Mouse (Mus musculus) limb, embryonic 10.5 days (tissue): ENCODE data around the gene Lca5. TPM values are rescaled to one million over a fixed set of nuclear protein-coding genes. Genes with fewer than 3 reads are reported as not detected.

Experiments
- DNase-seq: peaks from one replicate; pipeline ENCODE4 v3.0.0-alpha.2; 2017; ENCODE audit warnings: low spot score
- H3K27ac ChIP-seq: fragments of 300-500 bp; sonication (generic); 2 replicates; pipeline ENCODE4 v1.5.1; 2016; ENCODE audit warnings: mild to moderate bottlenecking
- H3K27me3 ChIP-seq: fragments of 300-500 bp; sonication (generic); 2 replicates; pipeline ENCODE4 v1.6.1; 2016; ENCODE audit warnings: low read depth, mild to moderate bottlenecking; ENCODE audit not compliant: poor library complexity, severe bottlenecking
- H3K36me3 ChIP-seq: fragments of 300-500 bp; sonication (generic); 2 replicates; pipeline ENCODE4 v1.6.1; 2016; ENCODE audit warnings: mild to moderate bottlenecking, moderate library complexity
- H3K4me1 ChIP-seq: fragments of 300-500 bp; sonication (generic); 2 replicates; pipeline ENCODE4 v1.6.1; 2016
- H3K4me3 ChIP-seq: fragments of 300-500 bp; sonication (generic); 2 replicates; pipeline ENCODE4 v1.5.1; 2016; ENCODE audit warnings: mild to moderate bottlenecking, moderate library complexity
- H3K9me3 ChIP-seq: fragments of 300-500 bp; sonication (generic); replicated peaks from 2 replicates; pipeline ENCODE4 v1.6.1; 2016; ENCODE audit warnings: mild to moderate bottlenecking
- WGBS: fragments of 180-500 bp; shearing (Covaris S2); methylation state at CpG from one replicate; pipeline ENCODE4 v1.1.7; 2016; 5-methylcytosine and 5-hydroxymethylcytosine counted together
- polyA plus RNA-seq: library from polyadenylated mRNA; unstranded; fragments of >200 nt; fragmentation: Nextera tagmentation; extraction: Ambion mirVana; gene quantifications from 2 replicates; pipeline ENCODE4 v1.2.1, GENCODE M21; 2016

Lca5 gene
- polyA plus RNA-seq = 15.6 and 17.3 TPM in 2 replicates

DNA sequence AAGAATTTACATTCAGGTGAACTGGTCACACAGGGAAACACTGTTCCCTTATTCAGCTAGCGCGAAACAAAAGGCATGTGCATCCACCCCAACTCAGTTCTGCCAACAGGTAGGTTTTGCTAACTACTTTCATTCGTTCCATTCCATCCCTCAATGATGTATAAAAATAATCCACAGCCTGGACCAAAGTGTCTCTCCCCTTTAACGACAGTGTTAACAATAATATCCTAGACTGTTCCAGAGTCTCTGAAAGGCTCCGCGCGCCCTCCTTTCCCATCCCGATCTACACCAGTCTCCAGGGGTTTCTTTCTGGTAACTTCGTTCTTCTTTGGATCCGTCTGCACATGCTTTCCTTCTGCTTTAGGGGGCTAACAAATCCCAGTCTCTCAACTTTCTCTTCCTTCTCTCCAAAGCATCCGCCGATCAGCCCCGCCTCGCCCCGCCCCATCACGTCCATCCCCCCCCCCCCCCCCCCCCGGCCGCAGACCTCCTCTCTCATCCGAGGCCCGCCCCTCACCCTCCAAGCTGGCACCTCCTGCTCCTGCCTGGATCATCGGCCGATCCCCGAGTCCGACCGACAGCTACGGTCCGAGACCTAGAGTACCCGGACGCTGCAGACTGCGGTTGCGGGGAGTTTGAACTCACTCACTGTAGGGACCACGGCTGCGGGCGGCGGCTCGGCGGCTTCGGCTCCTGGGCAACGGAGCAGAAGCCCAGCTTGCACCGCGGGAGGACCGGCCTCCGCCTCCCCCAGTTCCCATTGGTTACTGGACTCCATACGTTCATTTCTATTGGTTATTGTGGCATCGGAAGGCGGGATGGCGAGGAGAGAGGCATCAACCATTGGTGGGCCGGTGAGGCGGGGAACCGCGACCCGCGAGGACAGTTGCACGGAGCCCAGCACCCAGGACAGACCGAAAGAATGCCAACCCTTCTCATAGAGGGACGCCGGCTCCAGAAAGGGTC, at the start of gene Lca5:
Gene Lca5, minus strand, starts transcription at position 736 of the 966 bp plus-strand sequence.
- Histone ChIP-seq H3K36me3 (peaks cover 4% of the 10 kb centered on the region), H3K9me3 (no peaks in the 10 kb centered on the region), H3K27me3 (no peaks in the 10 kb centered on the region), H3K4me3 (peak within 1 kb of the TSS; percentile 77), H3K27ac (peak within 1 kb of the TSS; percentile 93), H3K4me1 (peaks cover 11% of the 10 kb centered on the region)
- peak; percentile 91 for DNase-seq
- 2% methylated on average over 51 of the region's 57 CpGs for WGBS

DNA sequence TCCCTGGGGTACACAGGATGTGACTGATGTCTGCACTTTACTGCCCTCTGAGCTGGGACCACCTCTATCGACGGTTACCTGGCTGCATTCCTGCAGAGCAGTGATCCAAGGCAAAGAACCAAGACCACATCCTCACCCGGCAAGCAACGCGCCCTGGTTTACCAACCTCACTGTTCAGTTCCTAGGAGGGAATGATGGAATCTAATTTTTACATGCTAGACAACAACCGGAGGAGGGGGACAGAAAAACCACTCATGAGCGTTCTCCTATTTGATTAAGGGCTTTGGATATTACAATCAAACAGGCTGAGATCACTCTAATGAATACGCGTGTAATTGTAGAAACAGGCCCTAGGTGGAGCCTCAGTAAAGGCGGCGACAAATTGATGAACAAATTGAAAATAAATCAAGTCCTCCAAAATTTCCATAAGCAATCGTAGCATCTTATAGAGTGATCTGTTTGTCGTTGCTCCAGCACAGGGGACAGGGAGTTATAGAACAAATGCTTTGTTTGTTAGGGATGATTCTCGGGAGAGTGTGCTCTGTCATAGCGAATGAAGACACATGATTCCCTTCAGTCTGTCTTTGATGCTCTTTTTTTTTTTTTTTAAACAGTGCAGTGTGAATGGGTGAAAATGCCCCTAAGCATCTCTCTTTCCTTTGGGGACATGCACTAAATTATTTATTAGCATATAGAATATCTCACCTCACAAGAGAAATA, 47.7 kb upstream of the Lca5 start:
- H3K27me3 ChIP-seq = no peaks in the 10 kb centered on the region
- no peaks in the 10 kb centered on the region for H3K4me1 ChIP-seq
- H3K9me3 ChIP-seq = no peaks in the 10 kb centered on the region
- H3K36me3 ChIP-seq = no peaks in the 10 kb centered on the region
- WGBS = 60% methylated on average over 15 of the region's 15 CpGs
- H3K27ac ChIP-seq = no peak overlapping the region
- H3K4me3 ChIP-seq = no peak overlapping the region
- DNase-seq = no peak

DNA sequence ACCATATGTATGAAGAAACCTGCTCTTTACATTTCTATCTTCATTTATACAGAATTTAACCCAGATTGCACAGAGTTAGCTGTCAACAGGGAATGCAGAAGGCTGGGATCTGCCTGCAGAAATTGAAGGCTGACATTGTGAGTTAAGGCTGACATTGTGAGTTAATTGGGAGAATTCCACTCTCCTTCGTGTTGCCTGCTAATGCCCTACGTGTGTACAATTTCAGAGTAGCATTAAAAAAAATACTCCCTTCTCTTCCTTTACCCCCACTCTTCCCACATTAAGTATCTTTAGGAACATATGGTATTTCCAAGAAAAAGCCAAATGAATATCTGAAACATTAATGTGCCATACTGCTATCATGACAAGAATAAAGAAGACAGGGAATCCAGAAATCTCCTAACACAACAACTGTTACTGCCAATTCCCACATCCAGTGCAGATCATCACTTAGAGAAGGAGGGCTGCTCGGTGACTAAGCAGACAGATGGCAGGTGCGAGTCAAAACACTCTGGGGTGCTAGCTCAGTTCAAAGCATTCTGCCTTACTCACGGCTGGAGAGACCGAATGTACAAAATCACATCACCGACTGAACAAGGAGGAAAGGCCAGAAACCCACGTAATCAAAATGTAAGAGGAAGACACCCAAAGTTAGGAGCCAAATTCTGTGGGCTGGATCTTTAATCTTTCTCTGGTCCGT, 47.0 kb upstream of the Lca5 start:
- H3K27me3 ChIP-seq = no peaks in the 10 kb centered on the region
- WGBS = 45% methylated on average over 9 of the region's 9 CpGs
- no peak for DNase-seq
- no peak overlapping the region for H3K4me3 ChIP-seq
- H3K36me3 ChIP-seq = no peaks in the 10 kb centered on the region
- no peak overlapping the region for H3K27ac ChIP-seq
- no peaks in the 10 kb centered on the region for H3K9me3 ChIP-seq
- 0 out of 2 replicates have a peak, but pooled peaks cover under 1% of the 10 kb centered on the region for H3K4me1 ChIP-seq

DNA sequence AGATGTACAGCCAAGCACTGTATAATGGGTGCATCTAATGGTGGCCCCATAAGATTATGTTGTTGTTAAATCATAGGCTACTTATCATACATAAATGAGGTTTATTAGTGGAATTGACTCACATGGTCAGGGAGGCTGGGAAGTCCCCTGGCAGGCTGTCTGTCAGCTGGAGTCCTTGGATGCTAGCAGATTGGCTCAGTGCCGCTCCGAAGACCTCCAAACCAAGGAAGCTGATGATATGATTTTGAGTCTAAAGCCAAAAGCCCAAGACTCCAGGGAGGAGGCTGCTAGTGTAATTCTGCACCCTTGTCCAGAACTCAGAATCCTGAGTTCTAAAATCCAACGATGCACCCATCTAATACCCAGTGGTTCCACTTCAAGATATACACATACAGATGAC, 45.0 kb upstream of the Lca5 start:
- no peaks in the 10 kb centered on the region for H3K27me3 ChIP-seq
- H3K27ac ChIP-seq = no peak overlapping the region
- H3K4me3 ChIP-seq = no peak overlapping the region
- WGBS = 96% methylated on average over 3 of the region's 3 CpGs
- H3K9me3 ChIP-seq = no peaks in the 10 kb centered on the region
- DNase-seq = no peak
- H3K4me1 ChIP-seq = peaks cover 10% of the 10 kb centered on the region
- no peaks in the 10 kb centered on the region for H3K36me3 ChIP-seq

DNA sequence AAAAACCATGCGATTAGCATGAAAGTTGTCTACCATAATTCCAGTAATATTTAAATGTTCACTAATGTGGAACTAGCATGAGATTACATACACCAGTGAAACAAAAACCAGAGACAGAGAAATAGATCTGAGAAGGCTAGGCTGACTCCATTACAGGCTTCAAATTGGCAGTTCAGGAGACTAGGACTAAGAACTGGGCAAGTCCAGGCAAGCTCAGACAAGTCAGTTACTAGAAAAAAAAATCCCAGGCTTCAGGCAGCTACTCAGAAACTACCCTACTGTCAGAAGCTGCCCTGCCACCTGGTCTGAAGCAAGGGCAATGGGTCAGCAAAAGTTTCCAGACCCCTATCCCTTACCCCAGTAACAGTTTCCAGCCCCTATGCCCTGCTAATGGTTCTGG, 44.4 kb upstream of the Lca5 start:
- Histone ChIP-seq H3K27me3 (no peaks in the 10 kb centered on the region), H3K9me3 (no peaks in the 10 kb centered on the region), H3K4me3 (no peak overlapping the region), H3K36me3 (no peaks in the 10 kb centered on the region), H3K27ac (no peak overlapping the region), H3K4me1 (peaks cover 10% of the 10 kb centered on the region)
- 98% methylated on average over 1 of the region's 1 CpGs for WGBS
- no peak for DNase-seq

DNA sequence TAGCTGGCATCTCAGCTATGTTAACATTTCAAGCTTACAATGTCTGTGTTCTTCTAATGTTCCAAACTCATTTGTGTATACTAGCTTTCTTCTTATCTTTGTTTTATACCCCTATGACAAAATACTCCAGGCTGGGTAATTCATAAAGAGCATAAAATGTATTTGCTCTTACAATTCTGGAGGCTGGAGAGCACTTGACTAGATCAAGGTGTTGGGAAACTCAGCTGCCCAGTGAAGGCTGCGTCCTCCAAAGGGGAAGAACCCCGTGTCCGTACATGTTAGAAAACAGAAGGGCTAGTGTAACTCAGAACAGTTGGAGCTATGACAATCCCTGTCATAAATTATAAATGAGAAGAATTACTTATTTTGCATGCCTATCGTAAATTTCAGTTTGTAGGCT, 42.5 kb upstream of the Lca5 start:
- 95% methylated on average over 4 of the region's 4 CpGs for WGBS
- no peaks in the 10 kb centered on the region for H3K27me3 ChIP-seq
- H3K9me3 ChIP-seq = no peaks in the 10 kb centered on the region
- H3K4me1 ChIP-seq = peaks cover 10% of the 10 kb centered on the region
- H3K4me3 ChIP-seq = no peak overlapping the region
- H3K27ac ChIP-seq = no peak overlapping the region
- DNase-seq = no peak
- H3K36me3 ChIP-seq = no peaks in the 10 kb centered on the region

DNA sequence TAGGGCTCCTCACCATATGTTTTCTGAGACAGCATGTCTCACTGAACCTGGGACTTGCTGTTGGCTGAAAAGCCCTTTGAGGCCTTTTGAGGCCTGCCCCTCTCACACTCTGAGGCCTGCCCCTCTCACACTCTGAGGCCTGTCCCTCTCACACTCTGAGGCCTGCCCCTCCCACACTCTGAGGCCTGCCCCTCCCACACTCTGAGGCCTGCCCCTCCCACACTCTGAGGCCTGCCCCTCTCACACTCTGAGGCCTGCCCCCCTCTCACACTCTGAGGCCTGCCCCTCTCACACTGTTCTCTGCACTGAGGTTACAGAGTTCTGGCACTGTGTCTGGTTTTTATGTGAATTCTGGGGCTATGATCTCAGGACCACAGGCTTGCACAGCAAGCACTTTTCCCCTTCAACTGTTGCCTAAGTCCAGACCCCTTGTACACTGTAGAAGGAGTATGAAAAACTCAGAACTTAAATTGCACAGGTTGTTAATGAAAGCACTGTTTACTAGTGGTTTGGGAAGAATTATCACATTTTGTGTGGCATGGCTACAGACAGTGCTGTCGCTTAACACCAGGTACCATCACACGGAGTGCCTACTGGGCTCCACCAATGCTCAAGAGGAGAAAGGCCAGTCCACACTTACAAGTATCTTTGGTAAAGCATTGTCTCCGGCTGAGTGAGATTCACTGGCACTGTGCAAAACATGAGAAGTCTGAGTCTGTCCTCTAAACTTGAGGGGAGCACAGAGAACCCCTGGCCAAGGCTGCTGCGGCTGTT, 41.4 kb upstream of the Lca5 start:
- Histone ChIP-seq H3K9me3 (no peaks in the 10 kb centered on the region), H3K4me3 (no peak overlapping the region), H3K4me1 (peaks cover 10% of the 10 kb centered on the region), H3K36me3 (no peaks in the 10 kb centered on the region), H3K27me3 (no peaks in the 10 kb centered on the region), H3K27ac (peak overlapping the region; percentile 72)
- peak; percentile 42 for DNase-seq
- 81% methylated on average over 4 of the region's 4 CpGs for WGBS

DNA sequence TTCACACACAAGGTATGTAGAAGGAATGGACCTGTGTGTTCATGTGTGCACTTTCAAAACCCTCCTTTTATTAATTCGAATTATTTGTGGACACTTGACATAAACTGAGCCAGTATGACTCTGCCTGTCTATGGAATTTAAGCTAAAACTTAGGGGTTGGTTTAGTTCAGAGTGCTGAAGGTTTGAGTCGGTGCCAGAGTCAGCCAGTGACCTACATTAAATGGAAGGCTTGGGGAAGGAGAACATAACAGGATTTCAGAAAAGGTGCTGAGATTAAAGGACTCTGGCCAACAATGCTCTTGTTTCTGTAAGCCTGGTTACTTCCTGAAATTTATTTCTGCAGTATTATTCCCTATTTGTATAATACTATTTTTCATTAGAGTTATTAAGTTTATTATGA, 28.9 kb upstream of the Lca5 start:
- no peak overlapping the region for H3K4me3 ChIP-seq
- H3K9me3 ChIP-seq = no peaks in the 10 kb centered on the region
- no peaks in the 10 kb centered on the region for H3K4me1 ChIP-seq
- H3K27ac ChIP-seq = no peak overlapping the region
- no peak for DNase-seq
- no peaks in the 10 kb centered on the region for H3K27me3 ChIP-seq
- H3K36me3 ChIP-seq = no peaks in the 10 kb centered on the region
- WGBS = 75% methylated on average over 2 of the region's 2 CpGs

DNA sequence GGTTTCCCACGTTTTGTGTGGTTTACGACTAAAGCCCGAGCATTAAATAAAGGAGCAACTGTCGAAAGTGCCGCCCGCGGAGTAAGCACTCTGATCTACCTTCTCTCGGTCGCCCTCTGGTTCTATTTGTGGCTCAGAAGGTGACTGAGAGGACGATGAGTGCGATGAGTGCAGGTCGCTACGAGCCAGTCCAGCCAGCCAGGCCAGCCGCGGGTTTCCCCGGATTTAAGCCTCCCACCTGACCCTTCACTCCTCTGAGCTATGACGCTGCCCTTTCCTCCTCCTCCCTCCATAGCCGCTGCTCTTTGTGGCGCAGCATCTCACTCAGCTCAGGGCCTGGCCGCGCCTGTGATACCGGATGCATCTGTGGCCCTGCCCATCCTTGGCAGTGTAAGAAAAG, 6.8 kb upstream of the Lca5 start:
- peak; percentile 68 for DNase-seq
- H3K36me3 ChIP-seq = no peaks in the 10 kb centered on the region
- H3K27me3 ChIP-seq = no peaks in the 10 kb centered on the region
- peak overlapping the region; percentile 53 for H3K4me3 ChIP-seq
- H3K27ac ChIP-seq = peak overlapping the region; percentile 82
- H3K9me3 ChIP-seq = no peaks in the 10 kb centered on the region
- H3K4me1 ChIP-seq = peaks cover 11% of the 10 kb centered on the region
- whole genome bisulfite sequencing = 4% methylated on average over 22 of the region's 22 CpGs

DNA sequence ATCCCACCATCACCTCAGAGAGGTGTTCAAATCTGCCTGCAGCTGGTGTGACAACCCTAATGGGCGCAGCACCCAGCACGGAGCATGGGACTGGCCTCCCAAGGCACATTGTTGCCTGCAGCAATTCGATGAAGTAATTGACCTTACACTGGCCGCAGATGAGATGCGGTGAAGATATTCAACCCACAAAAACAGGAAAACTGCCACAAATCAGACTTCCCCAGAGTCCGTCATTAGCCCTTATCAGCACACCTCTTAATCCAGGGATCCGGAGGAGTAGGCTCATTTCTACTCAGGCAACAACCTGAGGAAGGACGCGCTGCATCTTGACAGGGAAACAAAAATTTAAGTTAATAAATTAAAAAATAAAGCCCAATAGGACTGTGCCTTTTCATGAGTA, 6.2 kb upstream of the Lca5 start:
- Histone ChIP-seq H3K4me3 (peak overlapping the region; percentile 53), H3K4me1 (peaks cover 11% of the 10 kb centered on the region), H3K27me3 (no peaks in the 10 kb centered on the region), H3K9me3 (no peaks in the 10 kb centered on the region), H3K27ac (peak overlapping the region; percentile 82), H3K36me3 (no peaks in the 10 kb centered on the region)
- no peak for DNase-seq
- 69% methylated on average over 9 of the region's 9 CpGs for WGBS

DNA sequence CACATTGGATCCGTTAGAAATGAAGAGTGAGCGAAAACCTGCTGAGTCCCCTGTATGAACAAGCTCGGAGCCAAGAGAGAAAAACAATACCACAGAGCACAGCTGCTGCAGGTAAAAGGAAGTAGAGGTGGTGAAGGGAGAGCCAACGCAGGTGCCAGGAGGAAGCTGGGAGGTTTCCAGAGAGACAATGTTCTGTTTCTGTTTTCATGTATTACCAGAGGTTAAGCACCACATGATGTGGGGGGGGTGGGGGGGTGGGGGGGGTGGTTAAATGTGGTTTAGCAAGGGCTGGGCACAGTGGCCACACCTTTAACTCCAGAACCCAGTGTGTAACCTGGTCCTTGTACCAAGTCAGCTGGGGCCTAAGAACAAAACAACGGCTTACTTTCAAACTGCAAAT, 3.3 kb downstream of the Lca5 start:
- peaks cover 4% of the 10 kb centered on the region for H3K36me3 ChIP-seq
- H3K9me3 ChIP-seq = no peaks in the 10 kb centered on the region
- WGBS = 88% methylated on average over 5 of the region's 5 CpGs
- H3K4me3 ChIP-seq = no peak overlapping the region
- DNase-seq = no peak
- no peaks in the 10 kb centered on the region for H3K27me3 ChIP-seq
- peaks cover 26% of the 10 kb centered on the region for H3K4me1 ChIP-seq
- H3K27ac ChIP-seq = no peak overlapping the region

DNA sequence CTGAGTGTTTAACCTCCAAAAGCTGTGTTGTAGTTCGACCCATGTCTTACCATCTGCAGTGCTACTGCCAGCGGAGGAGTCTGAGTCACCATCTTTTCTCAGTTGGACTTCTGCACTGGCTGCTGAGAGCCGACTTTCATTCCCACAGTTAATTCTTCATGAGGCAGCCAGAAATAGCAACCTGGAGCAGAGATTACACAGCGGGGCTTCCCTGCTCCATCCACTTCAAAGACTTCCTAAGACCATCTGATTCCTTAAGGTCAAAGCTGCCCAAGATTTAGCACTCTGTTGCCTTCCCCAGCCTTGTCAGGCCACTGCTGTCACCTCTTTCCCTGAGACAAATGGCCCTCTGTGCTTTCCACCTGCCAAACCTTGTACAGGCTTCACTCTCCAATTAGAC, 6.4 kb downstream of the Lca5 start:
- Histone ChIP-seq H3K4me1 (peaks cover 16% of the 10 kb centered on the region), H3K9me3 (no peaks in the 10 kb centered on the region), H3K4me3 (no peak overlapping the region), H3K36me3 (peaks cover 11% of the 10 kb centered on the region), H3K27ac (no peak overlapping the region), H3K27me3 (no peaks in the 10 kb centered on the region)
- WGBS = 49% methylated on average over 4 of the region's 4 CpGs
- DNase-seq = no peak
